Mouse (Mus musculus): Measurements from ENCODE around the gene Gm8104.
"Not testable (repeated sequence)": the region's sequence is repeated elsewhere in the genome, so short reads cannot be mapped to it uniquely, and the experiment has no call there.

Gene Gm8104

GRCm38 (mm10) chr14:43100301-43100700 lies at the start of gene Gm8104:
Gene Gm8104 (plus strand): TSS chr14:43100601.
- DNase-seq (ENCODE audit: low read depth), result not testable (repeated sequence)

- DNase-seq (ENCODE audit: low read depth), result not testable (repeated sequence)
These were observed 42.3 kb upstream of the Gm8104 start for GRCm38 (mm10) chr14:43058063-43058462.

GRCm38 (mm10) chr14:43060179-43060578 lies 40.2 kb upstream of the Gm8104 start:
- DNase-seq (ENCODE audit: low read depth), result not testable (repeated sequence)

- DNase-seq (ENCODE audit: low read depth), result not testable (repeated sequence)
These were observed 23.9 kb upstream of the Gm8104 start, which contains the start of gene Gm8094 for GRCm38 (mm10) chr14:43076543-43076942. Gene Gm8094 (minus strand): TSS chr14:43076643.

GRCm38 (mm10) chr14:43084936-43085730 lies 15.3 kb upstream of the Gm8104 start:
- not testable (repeated sequence) for DNase-seq (ENCODE audit: low read depth)

GRCm38 (mm10) chr14:43089103-43089919 lies 11.1 kb upstream of the Gm8104 start:
- not testable (repeated sequence) for DNase-seq (ENCODE audit: low read depth)

- not testable (repeated sequence) for DNase-seq (ENCODE audit: low read depth)
These were observed 19.3 kb downstream of the Gm8104 start for GRCm38 (mm10) chr14:43119673-43120072.

GRCm38 (mm10) chr14:43126286-43126685 lies 25.9 kb downstream of the Gm8104 start:
- not testable (repeated sequence) for DNase-seq (ENCODE audit: low read depth)

Data from NIH3T3 (cell line).